Mouse (Mus musculus): Measurements from ENCODE around the gene Msl1. TPM values are rescaled to one million over a fixed set of nuclear protein-coding genes. Genes with fewer than 3 reads are reported as not detected.

Msl1 gene
- polyA plus RNA-seq, 1 experiment from 2014 or later, result 37.0 TPM

DNA sequence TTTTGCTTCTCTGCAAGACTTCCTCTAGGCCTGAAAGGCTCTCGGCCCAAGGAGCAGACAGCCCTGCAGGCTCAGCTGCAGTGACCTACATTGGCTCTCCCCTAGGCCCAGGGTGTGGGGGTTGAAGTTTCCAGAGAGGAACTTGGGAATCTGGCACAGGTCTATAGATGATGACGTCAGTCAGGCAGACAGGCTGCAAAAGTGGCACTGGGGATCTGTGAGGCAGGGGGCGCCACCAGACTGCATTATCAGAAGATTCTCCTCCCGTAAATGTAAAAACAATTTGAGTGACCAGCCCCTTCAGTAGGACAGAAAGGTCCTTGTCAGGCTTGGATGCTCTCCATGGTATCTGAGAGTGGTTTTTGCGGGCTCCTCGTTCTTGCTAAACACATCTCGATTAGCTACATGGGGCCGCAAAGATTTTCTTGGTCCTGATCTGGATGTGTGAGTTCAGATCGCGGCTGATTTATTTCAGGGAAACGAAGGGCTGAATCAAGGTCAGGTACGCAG, 9.5 kb upstream of the Msl1 start:
- peak overlapping the region; percentile 49 for H3K4me2 ChIP-seq (replicated peaks)
- peaks cover 56% of the 10 kb centered on the region for H3K4me1 ChIP-seq
- no peaks in the 10 kb centered on the region for H3K27me3 ChIP-seq (replicated peaks)
- ATAC-seq (ENCODE audit: low FRiP score, low read depth), result no peak
- 11% methylated on average over 12 of the region's 12 CpGs for WGBS
- H3K4me3 ChIP-seq, result no peak overlapping the region
- no peaks in the 10 kb centered on the region for H3K9me3 ChIP-seq
- no peak overlapping the region for H3K27ac ChIP-seq
- H3K9ac ChIP-seq, result no peak overlapping the region
- H3K36me3 ChIP-seq, result no peaks in the 10 kb centered on the region

DNA sequence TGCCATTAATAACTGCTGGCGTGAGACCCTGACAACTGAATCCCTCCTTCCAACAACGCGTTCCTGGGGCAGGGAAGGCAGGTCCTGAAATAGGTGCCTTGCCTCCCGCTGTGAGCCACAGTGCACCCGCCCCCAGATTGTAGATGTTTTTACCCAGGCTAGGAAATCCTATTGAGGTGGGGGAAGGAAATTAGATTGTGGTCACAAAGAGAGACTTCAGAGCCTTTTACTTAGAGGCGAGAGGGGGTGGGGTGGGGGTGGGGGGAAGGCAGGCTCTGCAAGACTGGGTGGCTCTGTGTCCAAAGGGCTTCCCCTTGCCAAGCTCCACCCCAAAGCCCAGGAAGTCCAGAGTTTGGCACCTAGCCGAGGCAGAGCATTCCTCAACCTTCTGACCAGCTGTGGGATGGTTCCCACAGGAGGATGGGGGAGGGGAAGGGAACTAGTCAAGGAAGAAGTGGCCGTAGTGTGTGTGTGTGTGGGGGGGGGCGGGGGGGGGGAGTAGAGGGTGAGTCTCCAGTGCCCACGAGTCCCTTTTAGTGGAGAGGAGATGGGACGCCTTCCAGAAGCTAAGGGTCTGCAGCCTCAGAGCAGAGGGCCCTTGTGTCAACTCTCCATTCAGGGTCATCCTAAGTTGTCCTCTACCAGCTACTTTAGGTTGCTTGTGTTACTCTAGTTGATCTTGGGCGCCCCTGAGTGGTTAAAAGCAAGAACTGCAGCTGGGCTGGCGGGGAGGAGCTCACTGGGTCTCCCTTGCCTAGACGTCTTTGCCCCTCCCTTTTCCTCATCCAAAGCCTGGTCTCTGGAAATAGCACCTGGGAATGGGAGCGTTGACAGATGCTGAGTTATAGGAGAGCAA, 8.7 kb upstream of the Msl1 start:
- Histone ChIP-seq H3K4me1 (peaks cover 54% of the 10 kb centered on the region), H3K36me3 (no peaks in the 10 kb centered on the region), H3K4me2 (replicated peaks) (peak overlapping the region; percentile 49), H3K27me3 (replicated peaks) (no peaks in the 10 kb centered on the region), H3K9ac (no peak overlapping the region), H3K9me3 (no peaks in the 10 kb centered on the region), H3K4me3 (0 out of 2 replicates have a peak overlapping the region, but pooled peaks have one; percentile 0), H3K27ac (no peak overlapping the region; the same call in 1 of the 2 replicates)
- WGBS, result 2% methylated on average over 14 of the region's 15 CpGs
- peak; percentile 51 for ATAC-seq (ENCODE audit: low FRiP score, low read depth)

DNA sequence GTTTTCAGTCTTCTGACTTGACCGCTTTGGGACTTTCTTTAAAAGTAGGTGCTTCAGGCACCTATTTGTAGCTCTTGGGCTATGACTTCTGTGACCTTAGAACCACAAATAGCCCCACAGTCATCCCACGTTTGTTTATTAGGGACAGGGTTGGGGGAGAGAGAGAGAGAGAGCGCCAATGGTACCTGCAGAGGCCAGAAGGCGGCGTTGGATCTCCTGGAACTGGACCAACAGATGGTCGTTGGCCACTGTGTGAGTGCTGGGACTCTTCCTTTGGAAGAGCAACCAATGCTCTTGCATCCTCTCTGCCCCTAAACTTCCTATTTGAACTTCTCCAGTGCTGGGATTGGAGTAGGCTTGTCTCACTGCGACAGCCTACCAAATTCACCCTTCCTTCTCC, 8.1 kb upstream of the Msl1 start:
- 28% methylated on average over 7 of the region's 7 CpGs for WGBS
- Histone ChIP-seq H3K4me1 (peaks cover 47% of the 10 kb centered on the region), H3K4me3 (no peak overlapping the region), H3K9me3 (no peaks in the 10 kb centered on the region), H3K27ac (no peak overlapping the region), H3K36me3 (no peaks in the 10 kb centered on the region), H3K4me2 (replicated peaks) (peak overlapping the region; percentile 49; the same call in 1 of the 2 replicates), H3K27me3 (replicated peaks) (no peaks in the 10 kb centered on the region), H3K9ac (no peak overlapping the region)
- ATAC-seq (ENCODE audit: low FRiP score, low read depth), result no peak

DNA sequence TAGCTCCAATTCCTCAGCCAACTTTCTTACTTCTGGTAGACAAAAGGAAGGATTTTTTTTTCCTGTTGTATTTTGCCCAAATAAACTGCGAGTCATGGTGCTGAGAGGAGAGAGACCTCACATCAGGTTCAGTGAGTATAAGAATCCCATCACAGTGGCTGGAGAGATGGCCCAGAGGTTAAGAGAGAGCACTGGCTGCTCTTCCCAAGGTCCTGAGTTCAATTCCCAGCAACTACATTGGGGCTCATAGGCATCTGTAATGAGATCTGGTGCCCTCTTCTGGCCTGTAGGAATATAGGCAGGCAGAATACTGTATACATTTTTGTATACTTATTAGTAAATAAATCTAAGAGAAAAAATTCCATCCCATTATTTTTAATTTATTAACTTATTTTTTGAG, 7.6 kb upstream of the Msl1 start:
- H3K9me3 ChIP-seq, result no peaks in the 10 kb centered on the region

DNA sequence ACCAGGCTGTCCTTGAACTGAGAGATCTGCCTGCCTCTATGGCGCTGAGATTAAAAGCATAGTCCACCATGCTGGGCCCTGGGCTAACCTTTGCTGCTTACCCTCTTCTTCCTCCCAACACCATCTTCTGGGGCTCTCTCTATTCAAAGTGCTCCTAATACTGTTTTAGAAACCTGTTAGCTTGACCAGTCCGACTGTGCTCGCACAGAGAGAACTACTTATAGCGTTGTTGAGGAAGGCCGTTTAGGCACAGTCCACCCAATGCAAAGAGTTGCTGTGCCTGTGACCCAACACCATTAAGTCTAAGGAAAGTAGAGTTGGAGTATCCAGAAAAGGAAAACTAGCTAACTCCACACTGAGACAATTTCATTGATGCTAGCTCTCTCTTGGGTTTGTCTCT, 7.2 kb upstream of the Msl1 start:
- H3K4me2 ChIP-seq (replicated peaks), result peak overlapping the region; percentile 90; the same call in 1 of the 2 replicates
- ATAC-seq (ENCODE audit: low FRiP score, low read depth), result no peak
- WGBS, result 94% methylated on average over 5 of the region's 5 CpGs
- no peak overlapping the region for H3K9ac ChIP-seq
- no peaks in the 10 kb centered on the region for H3K9me3 ChIP-seq
- no peaks in the 10 kb centered on the region for H3K27me3 ChIP-seq (replicated peaks)
- H3K4me3 ChIP-seq, result no peak overlapping the region
- no peak overlapping the region for H3K27ac ChIP-seq
- no peaks in the 10 kb centered on the region for H3K36me3 ChIP-seq
- peaks cover 38% of the 10 kb centered on the region for H3K4me1 ChIP-seq

More for the DNA sequence above, 7.6 kb upstream of the Msl1 start:
- Histone ChIP-seq H3K27ac (no peak overlapping the region), H3K4me1 (peaks cover 43% of the 10 kb centered on the region), H3K4me2 (replicated peaks) (no peak overlapping the region), H3K27me3 (replicated peaks) (no peaks in the 10 kb centered on the region), H3K36me3 (no peaks in the 10 kb centered on the region), H3K4me3 (no peak overlapping the region), H3K9ac (no peak overlapping the region)
- ATAC-seq (ENCODE audit: low FRiP score, low read depth), result no peak
- WGBS, result 92% methylated on average over 1 of the region's 1 CpGs

DNA sequence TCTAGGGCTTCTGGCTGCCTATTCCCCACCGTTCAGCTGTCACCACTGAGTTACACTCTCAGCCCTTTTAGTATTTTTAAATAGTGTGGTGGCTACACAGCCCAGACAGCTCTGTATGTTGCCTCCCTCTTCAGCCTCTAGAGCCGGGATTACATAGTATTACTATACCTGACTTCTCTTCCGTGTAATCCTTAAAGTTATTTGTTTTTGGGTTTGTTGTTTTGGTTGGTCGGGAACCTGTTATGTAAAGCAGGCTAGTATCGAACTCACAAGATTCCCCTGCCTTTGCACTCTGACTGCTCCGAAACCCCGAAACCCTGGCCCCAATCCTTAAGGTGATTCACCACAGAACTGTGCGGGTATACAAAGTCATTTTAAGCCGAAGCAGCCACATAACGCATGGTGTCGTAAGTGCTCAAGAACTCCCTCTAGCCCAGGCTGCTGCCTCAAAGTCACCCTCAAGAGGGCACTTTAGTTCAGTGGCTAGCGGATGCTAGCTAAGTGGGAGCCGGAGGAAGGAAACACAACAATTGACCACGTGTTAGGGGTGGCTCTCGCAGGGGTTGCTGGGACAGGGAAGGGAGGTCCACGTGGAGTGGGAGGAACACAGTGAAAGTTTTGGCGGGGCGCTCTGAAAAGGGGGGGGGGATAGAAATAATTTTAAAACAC, 6.6 kb upstream of the Msl1 start:
- no peak overlapping the region for H3K9ac ChIP-seq

DNA sequence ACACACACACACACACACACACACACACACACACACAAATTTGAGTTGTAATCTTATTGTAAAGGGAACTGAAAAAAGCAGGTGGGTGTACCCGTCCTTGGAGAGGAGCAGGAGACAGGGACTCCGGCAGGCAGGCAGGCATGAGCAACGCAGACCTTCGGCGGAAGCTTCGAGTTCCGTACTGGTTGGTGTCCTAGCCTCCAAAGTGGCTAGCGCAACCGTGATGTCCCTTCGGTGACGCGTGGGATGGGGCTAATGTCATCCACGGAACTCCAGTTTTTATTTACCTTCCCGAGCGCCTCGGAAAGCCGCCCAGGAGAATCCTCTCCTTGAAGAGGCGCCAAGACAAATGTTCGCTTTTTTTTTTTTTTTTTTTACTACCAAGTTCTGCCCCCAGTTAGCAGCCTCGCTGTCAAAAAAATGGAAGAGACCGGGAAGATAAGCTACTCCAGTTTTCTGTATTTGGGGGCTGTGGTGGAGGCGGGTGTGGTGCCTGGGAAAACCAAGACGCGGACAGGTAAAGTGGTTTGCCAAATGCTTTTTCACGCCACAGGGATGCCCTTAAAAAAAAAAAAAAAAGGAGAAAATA, 6.0 kb upstream of the Msl1 start:
- H3K4me2 ChIP-seq (replicated peaks), result peak overlapping the region; percentile 90
- H3K27me3 ChIP-seq (replicated peaks), result no peaks in the 10 kb centered on the region
- H3K4me3 ChIP-seq, result peak overlapping the region; percentile 41
- peaks cover 35% of the 10 kb centered on the region for H3K4me1 ChIP-seq
- H3K27ac ChIP-seq, result no peak overlapping the region
- no peak for ATAC-seq (ENCODE audit: low FRiP score, low read depth)
- 0 out of 2 replicates have a peak overlapping the region, but pooled peaks have one; percentile 52 for H3K9ac ChIP-seq
- no peaks in the 10 kb centered on the region for H3K9me3 ChIP-seq
- 2% methylated on average over 25 of the region's 25 CpGs for WGBS
- no peaks in the 10 kb centered on the region for H3K36me3 ChIP-seq

More for the DNA sequence above, 6.6 kb upstream of the Msl1 start:
- Histone ChIP-seq H3K27ac (no peak overlapping the region), H3K9me3 (no peaks in the 10 kb centered on the region), H3K27me3 (replicated peaks) (no peaks in the 10 kb centered on the region), H3K4me2 (replicated peaks) (peak overlapping the region; percentile 90), H3K36me3 (no peaks in the 10 kb centered on the region), H3K4me3 (peak overlapping the region; percentile 41), H3K4me1 (peaks cover 35% of the 10 kb centered on the region)
- 15% methylated on average over 18 of the region's 18 CpGs for WGBS
- peak; percentile 67 for ATAC-seq (ENCODE audit: low FRiP score, low read depth)

DNA sequence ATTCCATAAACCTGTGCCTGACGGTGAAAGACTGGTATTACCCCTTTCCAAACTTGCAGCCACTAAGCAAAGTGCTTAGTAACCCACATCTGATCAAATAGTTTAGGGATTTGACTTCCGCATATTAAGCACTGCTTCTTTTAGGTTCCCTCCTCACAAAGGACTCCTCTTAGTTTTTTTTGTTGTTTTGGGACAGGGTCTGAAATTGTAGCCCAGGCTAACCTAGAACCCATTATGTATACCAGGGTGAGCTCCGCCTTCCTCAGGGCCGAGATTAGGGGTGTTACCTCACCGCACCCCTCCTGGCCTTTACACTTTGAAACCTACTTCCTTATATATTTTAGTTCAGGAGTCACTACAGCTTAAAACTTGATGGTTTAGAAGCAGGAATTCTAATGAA, 5.5 kb upstream of the Msl1 start:
- no peak overlapping the region for H3K9ac ChIP-seq

DNA sequence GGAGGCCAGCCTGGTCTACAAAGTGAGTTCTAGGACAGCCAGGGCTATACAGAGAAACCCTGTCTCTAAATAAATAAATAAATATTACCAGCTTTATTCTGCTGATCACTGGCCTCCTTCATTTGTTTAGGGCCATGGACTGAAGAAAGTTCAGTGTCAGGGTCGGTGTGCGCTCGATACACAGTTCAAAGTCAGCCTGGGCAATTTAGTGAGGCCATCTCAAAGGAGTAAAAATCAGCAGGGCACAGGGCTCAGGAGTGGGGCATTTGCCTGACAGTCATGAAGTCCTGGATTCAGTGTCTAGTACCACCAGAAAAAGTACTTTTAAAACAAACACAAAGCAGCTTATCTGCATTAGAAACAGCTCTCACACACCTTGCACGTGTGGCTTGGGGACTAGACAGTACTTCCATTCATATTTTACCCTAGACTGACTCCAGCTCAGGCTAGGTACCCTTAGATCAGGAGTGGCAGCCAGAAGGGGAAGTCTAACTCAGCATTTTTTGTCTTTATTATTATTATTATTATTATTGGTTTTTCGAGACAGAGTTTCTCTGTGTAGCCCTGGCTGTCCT, 4.6 kb upstream of the Msl1 start:
- no peaks in the 10 kb centered on the region for H3K27me3 ChIP-seq (replicated peaks)
- H3K4me1 ChIP-seq, result peaks cover 29% of the 10 kb centered on the region
- H3K4me2 ChIP-seq (replicated peaks), result no peak overlapping the region
- H3K9ac ChIP-seq, result no peak overlapping the region
- H3K27ac ChIP-seq, result no peak overlapping the region
- no peaks in the 10 kb centered on the region for H3K9me3 ChIP-seq
- H3K4me3 ChIP-seq, result no peak overlapping the region
- no peak for ATAC-seq (ENCODE audit: low FRiP score, low read depth)
- WGBS, result 85% methylated on average over 5 of the region's 5 CpGs
- no peaks in the 10 kb centered on the region for H3K36me3 ChIP-seq

More for the DNA sequence above, 5.5 kb upstream of the Msl1 start:
- no peaks in the 10 kb centered on the region for H3K9me3 ChIP-seq
- WGBS, result 42% methylated on average over 5 of the region's 5 CpGs
- H3K4me1 ChIP-seq, result peaks cover 35% of the 10 kb centered on the region
- H3K36me3 ChIP-seq, result no peaks in the 10 kb centered on the region
- peak overlapping the region; percentile 90 for H3K4me2 ChIP-seq (replicated peaks)
- H3K4me3 ChIP-seq, result no peak overlapping the region
- no peak for ATAC-seq (ENCODE audit: low FRiP score, low read depth)
- H3K27me3 ChIP-seq (replicated peaks), result no peaks in the 10 kb centered on the region
- no peak overlapping the region for H3K27ac ChIP-seq

DNA sequence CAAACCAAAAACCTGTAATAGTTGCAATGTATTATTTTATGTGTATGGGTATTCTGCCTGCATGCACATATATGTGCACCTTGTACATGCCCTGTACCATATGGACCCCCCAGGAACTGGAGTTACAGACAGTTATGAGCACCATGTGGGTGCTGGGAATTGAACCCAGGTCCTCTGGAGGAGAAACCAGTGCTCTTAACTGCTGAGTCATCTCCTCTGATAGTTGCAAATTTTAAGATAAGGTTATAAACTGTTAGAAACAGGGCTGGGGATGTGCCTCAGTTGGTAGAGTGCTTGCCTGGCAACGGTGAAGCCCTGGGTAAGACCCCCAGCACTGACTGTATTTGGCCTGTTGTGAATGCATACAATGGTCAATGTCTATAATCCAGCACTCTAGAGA, 3.9 kb upstream of the Msl1 start:
- WGBS, result 75% methylated on average over 1 of the region's 1 CpGs
- H3K9me3 ChIP-seq, result no peaks in the 10 kb centered on the region
- H3K9ac ChIP-seq, result no peak overlapping the region
- no peak overlapping the region for H3K4me2 ChIP-seq (replicated peaks)
- no peak overlapping the region for H3K4me3 ChIP-seq
- no peak for ATAC-seq (ENCODE audit: low FRiP score, low read depth)
- H3K27ac ChIP-seq, result no peak overlapping the region
- H3K36me3 ChIP-seq, result no peaks in the 10 kb centered on the region
- peaks cover 22% of the 10 kb centered on the region for H3K4me1 ChIP-seq
- no peaks in the 10 kb centered on the region for H3K27me3 ChIP-seq (replicated peaks)

DNA sequence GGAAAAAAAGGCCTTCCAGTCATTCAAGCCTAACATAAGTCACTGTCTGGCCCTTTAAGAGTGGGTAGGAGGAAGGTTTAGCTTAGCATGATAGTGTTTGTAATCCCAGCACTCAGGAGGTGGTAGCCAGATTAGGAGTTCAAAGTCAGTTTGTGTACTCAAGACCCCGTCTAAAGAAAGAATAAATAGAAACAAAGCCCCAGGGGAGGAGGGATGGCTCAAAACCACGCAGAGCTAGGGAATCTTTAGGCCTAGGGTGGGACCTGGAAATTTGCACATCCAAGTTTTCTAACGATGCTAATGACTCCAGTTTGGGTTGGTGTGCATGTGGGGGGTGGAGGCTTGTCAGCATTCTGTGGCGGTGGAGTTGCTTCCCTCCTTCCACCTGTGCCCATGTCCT, 3.2 kb upstream of the Msl1 start:
- WGBS, result 11% methylated on average over 4 of the region's 4 CpGs
- ATAC-seq (ENCODE audit: low FRiP score, low read depth), result no peak
- H3K4me3 ChIP-seq, result no peak overlapping the region
- H3K9me3 ChIP-seq, result no peaks in the 10 kb centered on the region
- H3K36me3 ChIP-seq, result no peaks in the 10 kb centered on the region
- H3K9ac ChIP-seq, result no peak overlapping the region
- H3K27ac ChIP-seq, result no peak overlapping the region
- H3K27me3 ChIP-seq (replicated peaks), result no peaks in the 10 kb centered on the region
- H3K4me1 ChIP-seq, result peaks cover 16% of the 10 kb centered on the region
- H3K4me2 ChIP-seq (replicated peaks), result no peak overlapping the region
